Mouse (Mus musculus): ENCODE measurements around the gene Mt4. TPM values are rescaled to one million over a fixed set of nuclear protein-coding genes. Genes with fewer than 3 reads are reported as not detected.

The Mt4 gene
- polyA plus RNA-seq, 1 experiment from 2014 or later: not detected

GRCm38 (mm10) chr8:94185791-94186190 lies 48.8 kb downstream of the Mt4 start:
- no peak overlapping the region for H3K27ac ChIP-seq (replicated peaks)
- WGBS: 68% methylated on average over 6 of the region's 6 CpGs
- peaks cover 52% of the 10 kb centered on the region for H3K4me1 ChIP-seq
- DNase-seq (ENCODE audit: low spot score): no peak
- H3K4me3 ChIP-seq: no peak overlapping the region
- H3K9me3 ChIP-seq: no peaks in the 10 kb centered on the region
- peaks cover 92% of the 10 kb centered on the region for H3K27me3 ChIP-seq (replicated peaks; ENCODE audit: low read depth, poor library complexity, severe bottlenecking)
- H3K36me3 ChIP-seq (replicated peaks): no peaks in the 10 kb centered on the region

GRCm38 (mm10) chr8:94186542-94186941 lies 49.5 kb downstream of the Mt4 start:
- H3K4me1 ChIP-seq: peaks cover 59% of the 10 kb centered on the region
- DNase-seq (ENCODE audit: low spot score): peak; percentile 81
- H3K4me3 ChIP-seq: peak overlapping the region; percentile 13; the same call in 1 of the 2 replicates
- WGBS: 3% methylated on average over 17 of the region's 17 CpGs
- no peaks in the 10 kb centered on the region for H3K9me3 ChIP-seq
- peaks cover 85% of the 10 kb centered on the region for H3K27me3 ChIP-seq (replicated peaks; ENCODE audit: low read depth, poor library complexity, severe bottlenecking)
- peak overlapping the region; percentile 45; the same call in 1 of the 2 replicates for H3K27ac ChIP-seq (replicated peaks)
- no peaks in the 10 kb centered on the region for H3K36me3 ChIP-seq (replicated peaks)

GRCm38 (mm10) chr8:94187290-94188002 lies 50.4 kb downstream of the Mt4 start:
- Histone ChIP-seq H3K4me3 (peak overlapping the region; percentile 13; the same call in 1 of the 2 replicates), H3K27me3 (replicated peaks; ENCODE audit: low read depth, poor library complexity, severe bottlenecking) (peaks cover 78% of the 10 kb centered on the region), H3K9me3 (no peaks in the 10 kb centered on the region), H3K36me3 (replicated peaks) (no peaks in the 10 kb centered on the region), H3K27ac (replicated peaks) (peak overlapping the region; percentile 45), H3K4me1 (peaks cover 60% of the 10 kb centered on the region)
- WGBS: 22% methylated on average over 21 of the region's 21 CpGs
- DNase-seq (ENCODE audit: low spot score): peak; percentile 38

Other genes starting within 250 kb of the Mt4 start
- 37.6 and 39.1 TPM in 2 replicates for gene Amfr, start 124.4 kb upstream of the Mt4 start, polyA plus RNA-seq (2016; fragmentation: Nextera tagmentation; extraction: Ambion mirVana)
- 155 and 158 TPM in 2 replicates for gene Nudt21, start 100.2 kb upstream of the Mt4 start, polyA plus RNA-seq (2016; fragmentation: Nextera tagmentation; extraction: Ambion mirVana)
- 14.0 and 14.4 TPM in 2 replicates for gene Ogfod1, start 100.0 kb upstream of the Mt4 start, polyA plus RNA-seq (2016; fragmentation: Nextera tagmentation; extraction: Ambion mirVana)
- 12.6 and 16.6 TPM in 2 replicates for gene Bbs2, start 38.3 kb upstream of the Mt4 start, polyA plus RNA-seq (2016; fragmentation: Nextera tagmentation; extraction: Ambion mirVana)
- gene Mt3, start 15.4 kb downstream of the Mt4 start, polyA plus RNA-seq (2016; fragmentation: Nextera tagmentation; extraction: Ambion mirVana): 4.9 and 10.0 TPM in 2 replicates
- gene Mt2, start 35.5 kb downstream of the Mt4 start, polyA plus RNA-seq (2016; fragmentation: Nextera tagmentation; extraction: Ambion mirVana): 55.1 and 61.0 TPM in 2 replicates
- gene Mt1, start 41.9 kb downstream of the Mt4 start, polyA plus RNA-seq (2016; fragmentation: Nextera tagmentation; extraction: Ambion mirVana): 184 and 196 TPM in 2 replicates
- gene Nup93, start 77.4 kb downstream of the Mt4 start, polyA plus RNA-seq (2016; fragmentation: Nextera tagmentation; extraction: Ambion mirVana): 150 and 152 TPM in 2 replicates
- gene Slc12a3, start 192.0 kb downstream of the Mt4 start, polyA plus RNA-seq (2016; fragmentation: Nextera tagmentation; extraction: Ambion mirVana): 0.05 TPM in 1 of 2 replicates, not detected in the other
- gene Herpud1, start 249.2 kb downstream of the Mt4 start, polyA plus RNA-seq (2016; fragmentation: Nextera tagmentation; extraction: Ambion mirVana): 53.2 and 58.8 TPM in 2 replicates

Data from embryonic facial prominence, embryonic 10.5 days (tissue).